ENCODE assay signal across 11 mouse cellular contexts in genomic region chr7:100924200-100924599, GRCm38 (mm10). TPM values are rescaled to one million over a fixed set of nuclear protein-coding genes. Genes with fewer than 3 reads are reported as not detected.
DNase-seq lines count a peak whose midpoint lies in the region; ATAC-seq and TF ChIP-seq lines count a peak whose summit lies in the region.
"Had no signal": no experiment of that assay in that cellular context is flagged by ENCODE, and none has a peak within 500 bp of the region (broad histone marks: within the 10 kb centered on the region; RNA-seq: fewer than 3 reads in every experiment).

No protein-coding gene starts in this region.

- H3K4me1 ChIP-seq in kidney, embryonic 16.5 days (ENCODE audit: insufficient read depth, low read length): peaks cover 96% of the 10 kb centered on the region
- peaks cover 100% of the 10 kb centered on the region for H3K4me1 ChIP-seq in embryonic facial prominence, embryonic 10.5 days
- H3K4me1 ChIP-seq in limb, embryonic 13.5 days: peaks cover 99% of the 10 kb centered on the region

- peak overlapping the region; percentile 86 for H3K4me2 ChIP-seq in kidney, embryonic 16.5 days (replicated peaks; ENCODE audit: low read depth, low read length)
- H3K4me2 ChIP-seq in limb, embryonic 13.5 days (replicated peaks): peak overlapping the region; percentile 99

- H3K27me3 ChIP-seq in kidney, embryonic 16.5 days (ENCODE audit: insufficient read depth, low read length): no peaks in the 10 kb centered on the region
- no peaks in the 10 kb centered on the region for H3K27me3 ChIP-seq in embryonic facial prominence, embryonic 10.5 days (replicated peaks; ENCODE audit: low read depth, poor library complexity, severe bottlenecking)
- H3K27me3 ChIP-seq in limb, embryonic 13.5 days: no peaks in the 10 kb centered on the region

- peak overlapping the region; percentile 99; the same call in 1 of the 2 replicates for H3K9ac ChIP-seq in kidney, embryonic 16.5 days (replicated peaks; ENCODE audit: low read length)
- H3K9ac ChIP-seq in limb, embryonic 13.5 days: peak overlapping the region; percentile 98; the same call in 1 of the 2 replicates

- peak; percentile 8 for DNase-seq in gastrocnemius, adult 2 months
- DNase-seq in gastrocnemius, postnatal 25 days: no peak
- DNase-seq in kidney, postnatal 36 days: no peak
- no peak for DNase-seq in embryonic facial prominence, embryonic 10.5 days (ENCODE audit: low spot score)
- no peak for DNase-seq in right cerebral cortex, adult 2 months (ENCODE audit: low spot score in 2 of 2)
- DNase-seq in Muller cell, postnatal 12 days (ENCODE audit: inconsistent ontology term): no peak
- DNase-seq: B cell, adult 2 months; cerebellum, postnatal 36 days; kidney, adult 2 months had no signal

- no peak for TF ChIP-seq CTCF in gastrocnemius, adult 2 months (IDR thresholded peaks at IDR 0.05)

- intact Hi-C loops in gastrocnemius, adult 2 months (cut with DNase I): no loop called here

- ATAC-seq in kidney, embryonic 16.5 days (ENCODE audit: low FRiP score, low TSS enrichment): no peak
- ATAC-seq in limb, embryonic 13.5 days (ENCODE audit: low FRiP score, low read depth): no peak

- WGBS in kidney, embryonic 16.5 days: 74% methylated on average over 5 of the region's 5 CpGs
- 87% methylated on average over 5 of the region's 5 CpGs for WGBS in embryonic facial prominence, embryonic 10.5 days
- WGBS in limb, embryonic 13.5 days: 74% methylated on average over 5 of the region's 5 CpGs

- H3K9me3 ChIP-seq in kidney, embryonic 16.5 days (ENCODE audit: low read length): no peaks in the 10 kb centered on the region
- no peaks in the 10 kb centered on the region for H3K9me3 ChIP-seq in embryonic facial prominence, embryonic 10.5 days
- no peaks in the 10 kb centered on the region for H3K9me3 ChIP-seq in limb, embryonic 13.5 days

- peak overlapping the region; percentile 96 for H3K27ac ChIP-seq in gastrocnemius, adult 2 months
- H3K27ac ChIP-seq in kidney, embryonic 16.5 days (ENCODE audit: low read length): no peak overlapping the region
- H3K27ac ChIP-seq in embryonic facial prominence, embryonic 10.5 days (replicated peaks): peak overlapping the region; percentile 69; the same call in 1 of the 2 replicates
- peak overlapping the region; percentile 0; the same call in 1 of the 2 replicates for H3K27ac ChIP-seq in limb, embryonic 13.5 days

- peaks cover 31% of the 10 kb centered on the region for H3K36me3 ChIP-seq in kidney, embryonic 16.5 days (ENCODE audit: insufficient read depth, low read length)
- peaks cover 92% of the 10 kb centered on the region for H3K36me3 ChIP-seq in embryonic facial prominence, embryonic 10.5 days (replicated peaks)
- peaks cover 60% of the 10 kb centered on the region for H3K36me3 ChIP-seq in limb, embryonic 13.5 days

- H3K4me3 ChIP-seq in gastrocnemius, adult 2 months: peak overlapping the region; percentile 73
- H3K4me3 ChIP-seq in kidney, embryonic 16.5 days (ENCODE audit: low read length): peak overlapping the region; percentile 88
- peak overlapping the region; percentile 91 for H3K4me3 ChIP-seq in embryonic facial prominence, embryonic 10.5 days
- H3K4me3 ChIP-seq in limb, embryonic 13.5 days: peak overlapping the region; percentile 93

RNA-seq across cellular contexts. Expression of gene Arhgef17, which starts 7.7 kb away (rescaled TPM):
- total RNA-seq in gastrocnemius, adult 2 months (2021): 10 to 100 TPM; 20.9 to 33.3 TPM
- total RNA-seq in gastrocnemius, postnatal 25 days (2021): 10 to 100 TPM; 16.4 to 20.8 TPM
- polyA plus RNA-seq in kidney, embryonic 16.5 days (2015; fragmentation: Nextera tagmentation; extraction: Ambion mirVana): 10.7 and 10.8 TPM in 2 replicates
- polyA plus RNA-seq in embryonic facial prominence, embryonic 10.5 days (2016; fragmentation: Nextera tagmentation; extraction: Ambion mirVana): 9.3 and 9.8 TPM in 2 replicates
- 7.9 and 8.0 TPM in 2 replicates for polyA plus RNA-seq in limb, embryonic 13.5 days (2015; fragmentation: Nextera tagmentation; extraction: Ambion mirVana)

RNA-seq across cellular contexts. Expression of gene P2ry6, which starts 50.2 kb away (rescaled TPM):
- 1 to 10 TPM in 1 of 2 experiments, under 1 TPM in 1; 0.82 to 1.4 TPM for total RNA-seq in gastrocnemius, adult 2 months (2021)
- total RNA-seq in gastrocnemius, postnatal 25 days (2021): 1 to 10 TPM; 1.4 to 1.9 TPM
- polyA plus RNA-seq in kidney, embryonic 16.5 days (2015; fragmentation: Nextera tagmentation; extraction: Ambion mirVana): 4.8 and 5.2 TPM in 2 replicates
- 1.8 and 3.0 TPM in 2 replicates for polyA plus RNA-seq in embryonic facial prominence, embryonic 10.5 days (2016; fragmentation: Nextera tagmentation; extraction: Ambion mirVana)
- polyA plus RNA-seq in limb, embryonic 13.5 days (2015; fragmentation: Nextera tagmentation; extraction: Ambion mirVana): 4.7 and 5.6 TPM in 2 replicates
